Mouse (Mus musculus): Measurements from ENCODE around the gene Olfr90.

GRCm38 (mm10) chr17:37063063-37063462 is 25.2 kb downstream of the Olfr90 start:
- TF ChIP-seq CTCF (IDR thresholded peaks at IDR 0.05) (no peak), EP300 (IDR thresholded peaks at IDR 0.05) (no peak)

All from lung, postnatal 0 days (tissue).